Mouse (Mus musculus) CD4-positive, CD25-positive, alpha-beta regulatory T cell, adult 2 months (primary cell): ENCODE measurements around the gene Apoc2.

Source experiments
- DNase-seq: peaks from one replicate; pipeline ENCODE4 v3.0.0-alpha.2; 2012; ENCODE audit warnings: low read depth, low spot score

Gene Apoc2

DNA sequence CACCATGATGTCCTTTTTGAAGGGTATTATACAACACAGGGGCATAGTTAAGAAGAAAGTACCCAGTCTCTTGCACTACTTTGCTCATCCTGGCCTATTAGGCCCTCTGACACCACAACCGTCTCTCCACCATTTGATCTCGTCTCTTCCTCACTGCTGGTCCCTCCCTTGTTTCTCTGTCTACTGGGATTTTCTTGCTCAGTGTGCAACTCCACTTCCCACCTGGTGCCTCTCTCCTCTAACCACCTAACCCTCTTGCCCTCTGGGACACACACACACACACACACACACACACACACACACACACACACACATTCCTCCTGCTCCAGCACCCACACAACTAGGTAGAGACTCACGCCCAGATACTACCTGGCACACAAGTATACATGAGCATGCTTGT, 1.2 kb upstream of the Apoc2 start:
- no peak for DNase-seq

DNA sequence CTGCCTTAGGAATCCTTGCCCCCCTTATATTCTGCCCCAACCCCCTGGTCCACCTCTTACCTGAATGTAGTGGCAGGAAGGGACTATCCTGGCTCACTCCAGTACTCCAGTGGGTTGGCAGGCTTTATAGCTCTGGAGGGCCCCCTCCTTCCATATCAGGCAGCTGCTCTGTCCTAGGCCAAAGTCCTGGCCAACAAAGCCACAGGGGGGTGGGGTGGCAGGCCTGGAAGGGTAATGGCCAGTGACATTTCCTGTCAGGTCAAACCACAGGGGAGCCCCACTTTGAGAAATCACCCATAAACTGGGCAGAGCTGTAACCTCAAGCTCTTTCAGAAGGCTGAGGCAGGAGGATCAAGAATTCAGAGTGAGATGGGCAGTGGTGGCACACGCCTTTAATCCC, 1.1 kb downstream of the Apoc2 start:
- DNase-seq: no peak

DNA sequence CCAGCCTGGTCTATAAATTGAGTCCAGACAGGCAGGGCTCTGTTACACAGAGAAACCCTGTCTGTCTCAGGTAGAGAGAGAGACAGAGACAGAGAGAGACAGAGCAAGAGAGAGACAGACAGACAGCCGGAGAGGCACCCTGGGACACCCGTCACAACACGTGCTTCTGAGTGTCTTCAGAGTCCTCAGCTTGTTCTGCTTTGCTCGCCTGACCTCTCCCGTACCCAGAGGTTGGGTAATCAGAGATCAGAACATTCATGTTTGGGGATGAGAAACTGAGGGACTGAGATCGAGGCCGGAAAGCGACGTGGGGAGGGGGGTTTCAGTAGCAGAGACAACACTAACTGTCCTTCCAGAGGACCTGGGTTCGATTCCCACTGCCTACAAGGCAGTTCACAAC, 1.9 kb downstream of the Apoc2 start:
- DNase-seq: no peak

DNA sequence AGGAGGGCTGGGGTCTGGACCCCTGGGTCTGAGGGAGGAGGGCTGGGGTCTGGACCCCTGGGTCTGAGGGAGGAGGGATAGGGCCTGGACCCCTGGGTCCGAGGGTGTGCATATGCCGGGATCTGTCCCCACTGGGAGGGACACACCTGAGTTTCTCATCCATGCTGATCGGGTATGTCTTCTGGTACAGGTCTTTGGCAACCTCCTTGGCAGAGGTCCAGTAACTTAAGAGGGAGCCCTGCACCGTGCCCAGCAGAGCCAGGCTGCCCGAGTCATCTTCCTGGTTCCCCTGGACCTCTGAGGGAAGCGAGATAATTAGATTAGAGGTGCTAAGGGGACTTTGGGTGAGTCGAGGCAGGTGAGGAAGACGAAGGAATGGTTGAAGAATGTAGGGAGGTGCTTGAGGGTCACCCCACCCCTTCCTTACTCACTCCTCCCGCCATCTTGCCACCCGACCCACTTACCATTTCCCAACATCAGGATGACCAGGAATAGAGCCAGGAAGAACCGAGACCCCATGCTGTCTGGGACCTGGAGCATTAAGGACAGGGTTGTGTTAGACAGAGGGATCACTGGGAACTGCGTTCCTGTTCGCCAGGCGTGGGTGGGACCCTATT, 4.5 kb downstream of the Apoc2 start:
- no peak for DNase-seq

DNA sequence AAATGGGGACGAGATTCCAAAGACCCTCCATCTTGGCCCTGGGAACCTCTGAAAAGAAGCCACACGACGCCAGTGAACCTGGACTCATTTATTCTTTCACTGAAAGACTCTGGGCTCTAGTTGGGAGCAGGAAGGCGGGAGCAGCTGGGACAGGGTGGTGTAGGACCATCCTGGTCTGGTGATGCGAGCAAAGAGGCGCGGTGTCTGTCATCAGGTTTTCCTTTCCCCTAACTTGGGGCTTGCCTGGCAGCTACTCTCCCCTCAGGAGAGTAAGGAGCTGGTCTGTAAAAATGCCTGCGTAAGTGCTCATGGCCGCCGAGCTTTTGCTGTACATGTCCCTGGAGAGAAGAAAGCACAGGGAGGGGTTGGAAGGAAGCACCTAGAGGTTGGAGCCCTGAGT, 6.2 kb downstream of the Apoc2 start:
- no peak for DNase-seq

DNA sequence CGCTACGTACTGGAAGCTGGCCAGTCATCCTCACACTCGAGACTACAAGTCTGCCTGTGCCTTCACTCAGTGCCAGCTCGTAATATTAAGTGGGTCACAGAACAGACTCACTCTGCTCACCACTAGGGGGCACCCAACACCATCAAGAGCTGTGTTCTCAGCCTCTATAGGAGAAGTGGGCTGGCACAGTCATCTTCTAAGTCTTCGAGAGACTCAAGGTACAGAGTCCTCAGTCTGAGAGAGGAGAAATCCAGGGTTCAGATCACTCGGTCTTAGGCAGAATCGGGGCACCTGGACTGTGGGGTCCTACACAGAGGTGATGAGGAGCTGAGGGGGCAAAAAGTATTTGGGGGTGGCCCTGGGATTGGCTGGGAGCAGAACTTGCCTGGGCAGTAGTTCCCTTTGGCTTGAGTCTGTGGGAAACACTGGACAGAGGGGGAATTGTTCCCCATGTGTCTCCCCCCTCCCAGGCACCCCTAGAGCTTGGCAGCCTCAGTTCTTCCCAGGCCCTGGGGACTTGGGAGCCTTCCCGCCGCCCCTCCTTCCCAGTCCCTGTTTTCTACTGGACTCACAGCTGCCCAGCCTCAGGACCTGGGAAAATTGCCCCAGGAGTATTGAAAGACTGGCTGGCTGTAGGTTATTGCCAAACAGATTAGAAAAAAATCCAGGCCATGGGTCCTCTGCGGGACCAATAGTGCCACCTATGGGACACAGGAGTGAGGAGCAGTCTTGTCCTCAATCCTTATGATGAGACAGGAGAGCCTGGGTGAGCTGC, 8.6 kb downstream of the Apoc2 start:
- peak; percentile 95 for DNase-seq

DNA sequence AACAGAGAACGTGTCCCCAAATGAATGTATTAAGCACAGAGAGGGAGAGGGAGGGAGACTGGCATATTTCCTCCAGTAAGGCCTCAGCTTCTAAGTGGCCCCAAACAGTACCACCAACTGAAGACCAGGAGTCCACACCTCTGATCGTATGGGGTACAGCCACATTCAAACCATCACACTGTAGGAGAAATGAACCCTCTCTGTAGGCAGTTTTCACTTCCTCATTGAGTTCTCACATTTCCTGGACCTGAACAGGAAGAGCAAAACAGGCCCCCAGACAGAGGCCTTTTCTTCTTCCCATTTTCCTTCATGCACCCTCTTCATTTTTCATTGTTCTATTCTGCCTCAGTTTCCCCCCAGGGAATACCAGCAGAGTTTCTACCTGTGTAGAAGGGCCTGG, 10.3 kb downstream of the Apoc2 start:
- no peak for DNase-seq

DNA sequence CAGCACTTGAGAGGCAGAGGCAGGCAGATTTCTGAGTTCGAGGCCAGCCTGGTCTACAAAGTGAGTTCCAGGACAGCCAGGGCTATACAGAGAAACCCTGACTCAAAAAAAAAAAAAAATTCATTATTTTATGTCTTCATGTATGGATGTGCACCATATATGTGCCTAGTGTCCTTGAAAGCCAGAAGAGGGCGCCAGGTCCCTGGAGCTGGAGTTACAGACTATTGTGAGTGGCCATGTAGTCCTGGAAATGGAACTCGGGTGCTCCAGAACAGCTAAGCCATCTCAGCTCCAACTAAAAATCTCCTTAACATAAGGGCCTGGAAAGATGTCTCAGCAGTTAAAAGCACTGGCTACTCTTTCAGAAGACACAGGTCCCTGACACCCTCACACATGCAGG, 11.0 kb downstream of the Apoc2 start:
- DNase-seq: peak; percentile 38

DNA sequence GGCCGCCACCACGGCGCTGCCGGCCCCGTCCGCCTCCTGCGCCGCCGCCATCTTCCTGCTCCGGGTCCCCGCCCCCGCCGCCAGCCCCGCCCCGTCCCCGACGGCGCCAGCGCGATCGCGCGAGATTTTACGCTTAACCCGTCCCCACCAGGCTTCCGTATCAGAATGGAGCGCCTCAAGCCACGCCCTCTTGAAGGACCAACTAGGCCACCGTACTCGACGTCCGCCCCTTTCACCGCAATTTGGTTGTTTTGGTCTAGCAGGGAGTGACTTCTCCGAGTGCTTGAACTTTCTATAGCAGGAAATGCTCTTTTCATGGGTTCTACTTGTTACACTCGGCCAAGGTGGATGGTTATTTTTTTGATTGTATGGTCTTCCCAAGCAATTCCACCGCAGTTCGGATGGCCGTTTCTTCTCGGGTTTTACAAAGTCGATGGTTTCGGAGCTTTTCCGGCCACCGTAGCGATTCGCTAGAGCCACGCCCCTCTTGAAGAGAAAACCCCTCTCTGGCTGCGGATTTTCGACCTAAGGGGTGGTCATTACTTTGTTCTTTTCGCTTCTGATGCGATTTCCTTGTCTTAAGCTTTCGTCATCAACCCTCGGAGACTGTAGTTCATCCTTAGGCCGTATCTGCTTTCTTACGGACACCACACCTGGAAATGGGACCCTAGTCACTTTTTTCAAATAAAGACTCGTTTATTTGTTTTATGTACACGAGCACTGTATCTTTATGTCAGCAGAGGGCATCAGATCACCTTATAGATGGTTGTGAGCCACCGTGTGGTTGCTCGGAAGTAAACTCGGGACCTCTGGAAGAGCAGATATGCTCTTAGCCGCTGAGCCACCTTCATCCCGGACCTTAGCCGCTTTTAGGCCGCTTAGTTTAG, 12.5 kb downstream of the Apoc2 start, which contains the start of gene Clptm1:
Gene Clptm1, minus strand, starts transcription at position 79 of the 887 bp plus-strand sequence.
- peak; percentile 98 for DNase-seq

DNA sequence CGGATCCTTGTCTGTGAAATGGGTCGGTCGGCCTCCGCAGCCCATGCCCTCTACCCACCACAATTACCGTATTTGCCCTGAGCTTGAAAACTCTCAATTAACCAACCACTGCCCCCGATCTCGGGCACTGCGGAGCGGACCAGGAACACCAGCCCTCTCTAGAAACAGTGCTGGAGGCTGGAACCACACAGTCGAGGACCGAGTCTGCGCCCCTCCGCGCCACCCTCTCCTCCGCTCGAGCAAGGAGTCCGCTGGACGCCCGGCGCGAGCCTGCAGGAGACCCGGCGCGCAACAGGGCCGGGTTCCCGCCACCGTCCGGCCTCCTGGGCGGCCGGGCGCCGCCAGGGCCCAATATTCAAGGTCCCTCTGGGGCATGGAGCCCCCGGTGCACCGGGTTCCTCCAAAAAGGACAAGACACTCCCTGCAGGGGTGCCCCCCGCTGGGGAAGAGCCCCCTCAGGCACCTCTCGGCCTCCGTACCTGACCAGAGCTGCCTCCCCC, 13.2 kb downstream of the Apoc2 start:
- DNase-seq: no peak

DNA sequence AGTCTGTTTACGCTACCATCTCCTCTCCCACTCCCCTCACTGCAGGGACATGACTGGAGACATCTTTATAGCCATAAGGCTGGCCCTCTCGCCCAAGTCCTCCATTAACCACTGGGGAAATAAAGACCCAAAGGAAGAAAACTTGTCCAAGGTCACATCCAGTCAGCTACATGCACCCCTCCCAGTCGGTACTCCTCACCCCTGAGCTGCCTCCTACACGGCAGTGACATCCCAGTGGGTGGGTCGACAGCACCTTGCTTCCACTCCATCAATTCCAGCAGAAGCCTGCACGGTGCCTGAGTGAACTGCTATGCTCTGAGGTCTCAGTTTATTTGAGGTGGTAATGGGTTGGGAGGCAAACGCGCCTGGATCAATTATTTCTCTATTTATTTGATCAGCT, 13.8 kb downstream of the Apoc2 start:
- peak; percentile 20 for DNase-seq

DNA sequence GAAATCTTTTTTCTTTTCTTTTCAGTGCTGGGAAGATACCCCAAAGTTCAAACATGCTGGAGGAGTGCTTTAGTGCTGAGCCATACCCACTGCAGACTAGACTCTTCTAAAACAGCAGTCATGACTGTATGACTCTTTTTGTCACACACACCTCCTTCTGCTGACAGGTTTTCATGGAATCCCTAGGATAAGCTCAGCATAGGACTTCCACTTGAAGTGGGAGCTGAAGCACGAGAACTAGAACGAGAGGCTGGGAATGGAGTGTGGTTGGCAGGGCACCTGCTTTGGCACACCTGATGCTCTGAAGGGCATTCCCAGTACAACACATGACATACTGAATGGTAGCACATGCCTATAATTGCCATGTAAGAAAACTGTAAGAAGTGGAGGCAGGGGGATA, 25.1 kb downstream of the Apoc2 start:
- no peak for DNase-seq

DNA sequence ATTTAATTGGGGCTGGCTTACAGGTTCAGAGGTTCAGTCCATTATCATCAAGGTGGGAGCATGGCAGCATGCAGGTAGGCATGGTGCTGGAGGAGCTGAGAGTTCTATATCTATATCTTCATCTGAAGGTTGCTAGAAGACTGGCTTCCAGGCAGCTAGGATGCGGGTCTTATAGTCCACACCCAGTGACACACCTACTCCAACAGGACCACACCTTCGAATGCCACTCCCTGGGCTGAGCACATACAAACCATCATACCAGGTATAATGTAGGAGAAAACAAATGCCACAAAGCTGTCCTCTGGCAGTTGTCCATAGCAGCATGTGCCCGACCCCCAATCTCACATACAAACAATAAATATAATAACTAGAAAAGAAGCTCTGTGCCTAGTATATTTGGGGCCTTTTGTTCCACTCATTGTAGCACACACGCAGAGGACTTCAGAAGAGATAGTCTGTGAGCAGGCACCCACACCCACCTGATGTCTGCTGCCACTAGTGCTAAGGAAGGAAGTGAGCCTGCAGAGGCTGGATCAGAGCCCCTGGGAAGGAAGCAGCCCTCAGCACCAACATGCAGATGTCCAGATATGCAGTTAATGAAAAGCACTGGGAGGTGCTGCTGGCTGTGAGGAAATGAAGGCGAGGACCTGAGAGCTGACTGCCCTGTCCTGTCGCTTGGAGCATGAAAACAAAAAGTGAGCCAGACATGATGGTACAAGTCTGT, 26.5 kb downstream of the Apoc2 start:
- no peak for DNase-seq

DNA sequence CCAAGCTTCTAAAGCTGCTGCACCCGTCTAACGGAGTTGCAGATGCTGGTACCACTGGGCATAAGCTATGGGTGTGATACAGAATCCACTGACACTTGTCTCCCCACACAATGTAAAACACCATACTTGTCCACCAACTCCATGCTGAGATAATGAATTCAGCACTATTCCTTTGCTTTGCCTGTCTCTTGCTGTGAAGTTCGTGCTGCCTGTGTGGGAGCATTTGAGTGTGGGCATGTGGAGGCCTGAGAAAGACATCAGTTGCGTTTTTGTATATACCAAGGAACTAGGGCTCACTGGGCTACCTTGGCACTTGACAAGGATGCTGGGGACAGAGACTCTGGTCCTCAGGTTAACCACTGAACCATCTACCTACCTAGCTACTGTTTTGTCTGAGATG, 36.5 kb downstream of the Apoc2 start:
- no peak for DNase-seq

DNA sequence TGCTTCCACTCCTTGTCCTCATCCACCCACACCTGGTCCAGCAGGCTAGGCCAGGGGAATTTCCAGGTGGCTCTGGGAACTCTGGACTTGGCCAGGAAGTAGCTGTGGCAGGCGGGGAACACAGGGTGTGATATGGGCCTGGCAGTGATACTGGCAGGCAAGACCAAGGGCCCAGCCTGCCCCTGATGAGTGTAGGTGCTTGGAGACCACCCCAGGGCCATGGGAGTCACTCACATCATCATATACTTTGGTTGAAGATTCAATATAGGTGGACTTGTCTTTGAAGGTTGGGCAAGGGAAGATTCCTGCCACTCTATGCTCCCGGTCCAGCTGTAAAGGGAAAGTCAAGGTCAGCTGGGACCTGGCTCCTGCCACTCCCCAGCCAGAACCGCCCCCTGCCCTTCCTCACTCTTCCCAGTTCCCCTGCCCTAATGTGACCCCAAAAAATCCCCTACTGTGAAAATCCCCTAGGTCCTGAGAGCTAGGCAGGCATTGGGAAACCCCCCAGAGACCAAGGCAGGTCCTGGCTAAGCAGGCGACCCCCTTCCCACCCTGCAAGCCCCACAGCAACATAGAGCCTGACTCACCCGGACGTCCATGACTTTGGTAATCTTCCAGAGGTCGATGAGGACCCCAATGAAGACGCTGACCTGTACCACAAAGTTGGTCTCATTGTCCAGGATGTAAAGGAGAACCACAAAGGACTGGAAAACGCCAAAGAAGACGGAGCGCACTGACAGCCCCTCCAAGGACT, 42.5 kb downstream of the Apoc2 start:
- no peak for DNase-seq

DNA sequence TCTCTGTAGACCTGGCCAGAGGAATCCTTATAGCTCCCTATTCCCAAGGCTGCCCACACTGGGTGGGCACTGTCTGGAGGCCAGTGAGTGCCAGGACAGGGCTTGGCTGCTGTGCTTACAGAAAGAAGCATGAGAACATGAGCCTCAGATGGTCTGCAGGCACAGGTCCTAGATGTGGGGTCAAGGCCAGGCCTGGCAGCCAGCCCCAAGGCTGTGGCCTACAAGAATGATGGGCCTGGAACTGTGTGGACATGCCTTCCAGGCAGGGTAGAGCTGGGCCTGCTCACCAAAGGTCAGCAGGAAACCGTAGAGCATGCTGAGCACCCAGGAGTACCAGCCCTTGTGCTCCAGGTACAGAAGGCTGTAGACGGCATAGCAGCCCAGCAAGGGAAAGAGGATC, 43.1 kb downstream of the Apoc2 start:
- no peak for DNase-seq

DNA sequence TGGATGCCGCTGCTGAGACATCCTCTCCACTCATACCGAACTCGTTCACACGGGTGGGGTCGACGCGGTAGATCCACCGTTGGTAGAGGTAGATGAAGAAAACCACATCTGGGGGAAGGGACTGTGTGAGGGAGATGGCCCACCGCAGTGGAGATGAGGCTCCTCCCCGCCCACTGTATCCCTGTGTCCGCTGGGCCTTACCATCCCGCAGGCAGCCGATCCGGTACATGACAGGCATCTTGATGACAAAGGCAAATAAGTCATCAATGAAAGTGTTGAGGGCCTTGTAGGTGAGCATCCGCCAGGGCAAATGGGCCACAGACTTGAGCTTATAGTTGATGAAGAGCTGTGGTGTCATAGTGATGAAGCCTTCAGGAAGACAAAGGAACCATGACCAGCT, 43.9 kb downstream of the Apoc2 start:
- DNase-seq: no peak

DNA sequence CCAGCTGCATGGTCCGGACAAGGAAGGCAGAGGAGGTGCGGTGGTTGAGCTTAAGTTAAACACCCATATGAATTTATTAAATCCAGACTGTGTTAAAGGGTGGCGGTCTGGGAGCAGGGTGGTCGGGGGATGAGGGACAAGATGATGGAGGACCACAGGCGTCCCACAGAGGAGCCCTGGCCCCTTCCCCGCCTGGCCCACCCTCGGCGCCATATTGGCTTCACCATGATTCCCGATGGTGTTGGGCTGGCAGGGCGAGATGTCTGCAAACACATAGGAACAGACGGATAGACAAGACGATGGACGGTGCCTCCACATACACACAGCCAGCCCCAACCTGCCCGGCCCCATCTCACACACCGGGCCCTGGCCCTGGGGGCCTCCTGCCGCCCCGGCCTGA, 44.5 kb downstream of the Apoc2 start:
- DNase-seq: no peak

DNA sequence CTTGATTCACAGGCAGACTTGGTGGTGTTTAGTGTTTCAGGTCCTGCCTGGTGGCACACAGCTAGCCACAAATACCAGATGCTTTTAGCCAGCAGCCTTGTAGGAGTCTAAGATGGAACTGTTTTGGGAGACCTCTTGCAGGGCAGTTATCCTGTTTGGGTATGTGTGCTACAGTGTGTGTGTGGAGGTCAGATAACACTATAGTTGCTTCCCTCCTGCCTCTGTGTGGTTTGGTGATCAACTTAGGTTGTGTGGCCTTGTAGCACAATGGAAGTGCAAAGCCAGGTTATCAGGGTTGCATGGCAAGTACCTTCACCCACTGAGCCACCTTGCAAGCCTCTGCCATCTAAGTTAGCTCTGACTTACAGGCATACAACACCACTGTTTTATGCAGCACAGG, 45.0 kb downstream of the Apoc2 start:
- DNase-seq: no peak

DNA sequence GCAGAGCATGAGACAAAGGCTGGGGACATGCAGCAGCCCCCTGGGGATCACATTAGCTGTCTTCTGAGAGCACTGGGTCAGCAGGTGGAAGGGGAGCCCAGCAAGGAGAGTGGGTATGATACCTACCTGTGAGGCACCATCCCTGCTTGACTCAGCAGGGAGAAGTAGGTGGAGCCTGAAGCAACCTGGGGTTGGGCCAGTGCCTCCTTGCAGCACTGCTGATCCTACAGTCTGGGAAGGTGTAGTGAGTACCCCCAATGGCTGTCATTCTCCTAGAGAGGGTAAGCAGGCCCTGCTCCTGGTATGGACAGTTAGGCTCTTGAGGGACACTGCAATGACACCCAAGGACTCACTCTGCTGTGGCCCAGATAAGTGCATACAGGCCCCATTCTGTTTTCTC, 45.5 kb downstream of the Apoc2 start:
- no peak for DNase-seq

DNA sequence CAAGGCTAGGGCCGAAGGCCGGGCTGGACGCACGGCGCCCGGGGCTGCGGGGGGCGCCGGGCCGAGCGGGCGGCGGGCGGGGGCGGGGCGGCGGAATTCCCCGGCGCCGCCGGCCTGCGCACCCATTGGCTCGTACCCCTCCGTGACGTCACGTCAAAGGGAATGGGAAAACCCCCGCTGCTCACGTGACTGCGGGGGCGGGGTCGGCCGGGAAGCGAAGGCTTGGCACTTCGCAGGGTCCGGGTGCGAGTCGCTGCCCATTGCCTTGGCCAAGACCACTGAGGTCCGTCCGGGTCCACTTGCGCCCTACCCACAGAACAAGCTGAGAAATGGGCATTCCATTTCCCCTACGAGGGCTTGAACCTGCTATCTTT, 48.4 kb downstream of the Apoc2 start, which contains the start of gene Relb:
Gene Relb, minus strand, starts transcription at position 78 of the 374 bp plus-strand sequence.
- peak; percentile 95 for DNase-seq
